Mouse (Mus musculus) embryo, embryonic 9.5 days (tissue): ENCODE results near the gene Cstf1.
A peak's percentile ranks its signal among the peaks of the same experiment; 100 is the strongest.

ENCODE experiments used
- DNase-seq: peaks from one replicate; pipeline ENCODE4 v3.0.0-alpha.2; 2017; ENCODE audit errors: extremely low spot score

The Cstf1 gene

DNA sequence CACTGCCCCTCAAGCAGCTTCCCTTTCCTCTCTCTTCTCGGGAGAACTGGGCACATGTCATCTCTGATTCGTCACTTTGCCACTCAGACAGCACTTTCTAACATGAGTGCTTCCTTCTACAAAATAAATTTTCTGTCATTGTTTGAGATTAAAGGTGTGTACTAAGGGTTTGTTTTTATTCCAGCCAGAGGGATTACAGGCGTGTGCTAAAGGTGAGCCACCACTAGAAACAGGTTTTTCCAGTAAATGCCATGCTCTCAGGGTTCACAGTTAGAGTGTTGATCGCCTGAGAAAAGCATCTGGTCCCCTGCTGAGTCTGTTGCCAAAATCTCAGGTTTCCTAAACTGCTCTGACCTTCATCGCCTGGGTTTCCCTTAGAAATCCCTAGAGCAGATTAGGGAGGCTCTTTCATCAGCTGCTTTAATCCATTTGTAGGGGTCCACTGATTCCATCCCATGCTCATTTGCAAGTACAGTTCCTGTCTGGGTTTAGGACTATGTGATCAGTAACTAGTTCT lies 6.6 kb downstream of the Cstf1 start:
- no peak for DNase-seq

DNA sequence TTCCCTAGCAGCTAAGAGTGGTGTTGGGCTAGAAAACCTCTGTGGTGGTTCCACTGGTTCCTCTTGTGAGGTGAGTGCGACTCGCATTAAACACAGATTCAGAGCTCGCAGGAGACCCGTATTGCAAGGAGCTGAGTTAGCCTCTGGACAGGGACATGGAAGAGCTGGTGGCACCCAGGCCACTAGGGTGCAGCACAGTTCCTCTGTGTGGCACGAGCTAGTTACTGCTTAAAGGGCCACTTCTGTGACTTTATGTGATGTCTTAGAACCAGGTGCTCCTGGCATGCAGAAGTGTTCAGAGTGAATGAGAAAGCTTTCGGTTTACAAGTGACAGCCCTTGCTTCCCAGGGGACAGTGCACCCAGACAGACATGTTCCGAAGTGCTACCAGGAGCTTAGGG lies 7.9 kb downstream of the Cstf1 start:
- no peak for DNase-seq

DNA sequence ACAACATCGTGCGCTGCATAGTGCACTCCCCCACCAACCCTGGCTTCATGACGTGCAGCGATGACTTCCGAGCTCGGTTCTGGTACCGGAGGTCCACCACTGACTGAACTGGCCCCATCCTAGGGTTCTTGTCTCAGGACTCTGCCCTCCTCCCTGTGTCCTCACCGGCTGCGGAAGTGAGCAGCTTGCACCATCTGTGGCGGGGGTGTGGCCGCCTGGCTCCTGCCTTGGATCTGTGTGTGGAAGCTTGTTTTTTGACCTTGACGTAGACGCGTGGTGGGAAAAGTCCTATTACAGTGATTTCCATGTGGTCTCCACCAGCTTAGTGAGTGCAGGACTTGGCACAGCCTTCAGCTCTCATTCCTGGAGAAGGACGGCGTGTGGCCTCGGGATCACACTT lies 10.0 kb downstream of the Cstf1 start:
- DNase-seq: no peak

DNA sequence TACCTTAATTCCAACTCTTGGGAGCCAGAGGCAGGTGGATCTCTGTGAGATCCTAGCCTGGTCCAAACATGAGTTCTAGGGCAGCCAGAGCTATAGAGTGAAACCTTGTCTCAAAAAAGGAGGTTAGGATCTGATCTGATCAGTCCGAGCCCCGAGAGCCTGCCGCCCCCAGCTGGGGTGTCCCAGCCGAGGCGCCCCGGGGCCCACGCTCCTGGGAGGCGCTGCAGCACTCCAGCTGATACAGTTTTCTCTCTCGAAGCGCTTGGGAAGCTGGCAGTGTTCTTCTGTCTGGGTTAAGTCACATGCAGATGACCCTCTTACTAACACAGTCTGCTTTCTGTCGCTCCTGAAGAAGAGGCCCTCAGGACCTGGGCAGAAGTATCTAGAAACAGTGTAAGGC lies 10.9 kb downstream of the Cstf1 start:
- no peak for DNase-seq

DNA sequence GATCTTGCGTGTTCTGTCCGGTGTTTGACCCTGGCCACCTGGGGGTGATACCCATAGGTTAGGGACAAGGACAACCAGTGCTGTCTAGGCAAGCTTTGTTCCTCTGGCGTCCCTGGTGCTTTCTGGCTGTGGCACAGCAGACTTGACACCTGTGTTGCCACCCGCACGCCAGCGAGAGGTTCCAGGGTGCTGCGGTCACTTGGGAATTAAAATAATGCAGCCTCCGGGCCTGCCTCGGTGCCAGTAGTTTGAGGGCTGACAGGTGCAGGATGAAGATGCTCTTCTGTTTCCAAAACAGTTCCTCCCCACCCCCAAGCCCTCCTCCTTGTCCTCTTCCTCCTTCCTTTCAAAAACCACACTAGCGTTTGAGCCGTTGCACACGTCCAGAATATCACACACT lies 11.4 kb downstream of the Cstf1 start:
- no peak for DNase-seq

DNA sequence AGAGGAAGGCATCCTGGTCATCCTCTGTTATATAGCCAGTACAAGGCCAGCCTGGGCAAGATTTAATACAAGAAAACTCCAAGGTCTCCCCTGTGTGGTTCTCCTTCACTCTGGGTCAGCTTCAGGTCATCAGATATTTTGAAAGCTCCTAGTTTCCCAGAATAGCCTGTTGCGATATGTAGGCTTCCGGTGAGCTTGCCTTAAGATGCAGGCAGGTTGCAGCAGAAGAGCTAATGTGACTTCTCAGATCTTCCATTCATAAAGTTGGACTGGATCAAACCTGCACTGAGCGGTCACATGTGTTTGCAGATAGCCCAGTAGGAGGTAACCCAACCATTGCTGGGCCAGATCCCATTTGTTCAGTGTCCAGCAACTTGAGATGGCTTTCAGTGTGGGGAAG lies 14.2 kb downstream of the Cstf1 start:
- DNase-seq: no peak

DNA sequence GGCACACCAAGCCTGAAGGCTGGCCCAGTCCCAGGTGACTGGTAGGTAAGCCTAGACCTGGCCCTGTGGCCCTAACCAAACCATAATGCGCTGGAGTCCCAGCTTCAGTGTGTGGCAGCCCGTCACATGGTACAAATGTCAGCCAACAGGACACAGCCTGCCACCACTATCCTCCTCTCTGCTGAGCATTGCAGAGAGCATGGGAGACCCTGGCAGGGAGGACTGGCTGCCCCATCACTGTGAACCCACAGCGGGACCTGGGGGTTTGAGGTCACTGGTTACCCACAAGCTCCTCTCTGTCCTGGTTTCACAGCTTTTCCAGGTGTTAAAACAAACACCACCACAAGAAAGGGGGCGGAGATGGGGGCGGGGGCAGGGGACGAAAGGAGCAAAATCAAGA lies 19.9 kb downstream of the Cstf1 start:
- DNase-seq: no peak

DNA sequence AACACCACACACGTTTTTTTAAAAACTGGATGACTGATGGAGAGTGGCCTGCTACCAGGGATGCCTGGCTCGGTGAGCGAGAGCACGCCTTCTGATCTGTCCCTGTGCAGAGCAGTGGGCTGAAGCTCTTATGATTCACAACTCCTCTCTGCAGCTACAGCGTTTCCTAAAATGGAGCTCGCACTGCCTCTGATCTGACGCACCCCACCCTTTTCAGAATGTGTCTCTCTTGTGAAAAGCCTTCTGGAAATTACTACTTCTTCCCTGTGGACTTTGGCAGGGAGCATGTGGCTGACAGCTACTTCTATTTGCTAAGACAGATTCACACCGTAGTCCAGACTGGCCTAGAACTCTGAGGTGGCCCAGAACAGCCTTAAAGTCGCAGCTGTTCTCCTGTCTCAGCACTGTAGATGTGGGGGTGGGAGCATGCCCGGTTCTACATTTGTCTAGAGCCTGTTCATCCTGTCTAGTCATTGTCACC lies 21.6 kb downstream of the Cstf1 start:
- DNase-seq: no peak

DNA sequence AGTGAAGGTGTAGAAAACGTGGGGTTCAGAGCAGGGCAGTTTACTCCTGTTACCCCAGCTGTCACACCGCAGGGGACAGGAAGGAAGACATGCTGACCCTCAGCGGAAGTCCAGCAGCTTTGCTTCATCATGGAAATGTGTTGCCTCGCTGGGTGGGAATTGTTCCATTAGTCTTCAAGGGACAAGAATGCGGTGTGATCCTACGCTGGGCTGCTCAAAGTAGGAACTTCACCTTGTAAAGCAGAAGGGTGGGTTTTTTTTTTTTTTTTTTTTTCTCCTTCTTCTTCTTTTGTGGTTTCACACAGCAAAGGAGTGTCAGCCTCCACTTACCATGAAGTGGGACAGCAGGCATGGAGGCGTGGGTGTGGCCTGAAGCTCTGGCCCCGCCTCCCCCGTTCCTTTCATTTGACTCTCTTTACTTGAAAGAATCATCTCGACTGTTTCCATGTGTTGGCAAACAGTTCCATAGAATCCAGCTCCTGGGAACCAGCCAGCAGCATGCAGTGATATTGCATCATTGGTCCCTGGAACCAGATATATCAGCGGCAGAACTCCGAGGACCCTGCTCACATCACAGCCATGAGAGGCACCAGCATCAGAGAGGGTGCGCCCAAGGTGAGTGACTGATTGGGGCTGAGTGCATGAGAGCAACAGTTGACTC lies 23.0 kb downstream of the Cstf1 start, which contains the start of gene Cass4:
Cass4 (plus strand) TSS at position 404 of the 661 bp plus-strand sequence.
- no peak for DNase-seq

DNA sequence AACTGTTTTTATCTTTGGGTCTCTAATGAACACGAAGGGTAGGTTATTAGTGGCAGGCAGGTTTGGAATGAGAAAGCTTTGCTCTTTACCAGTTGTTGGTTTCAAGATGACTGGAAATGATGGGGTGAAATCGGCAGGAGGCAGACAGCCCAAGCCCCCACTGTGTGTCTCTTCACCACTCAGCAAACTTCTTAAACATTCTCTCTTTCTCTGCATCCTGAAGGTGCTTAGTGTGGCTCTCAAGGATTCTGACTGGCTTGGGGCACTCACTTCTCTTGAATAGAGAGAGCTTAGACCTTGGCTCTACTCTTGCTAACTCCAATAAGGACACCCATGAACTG lies 23.5 kb downstream of the Cstf1 start:
- no peak for DNase-seq

DNA sequence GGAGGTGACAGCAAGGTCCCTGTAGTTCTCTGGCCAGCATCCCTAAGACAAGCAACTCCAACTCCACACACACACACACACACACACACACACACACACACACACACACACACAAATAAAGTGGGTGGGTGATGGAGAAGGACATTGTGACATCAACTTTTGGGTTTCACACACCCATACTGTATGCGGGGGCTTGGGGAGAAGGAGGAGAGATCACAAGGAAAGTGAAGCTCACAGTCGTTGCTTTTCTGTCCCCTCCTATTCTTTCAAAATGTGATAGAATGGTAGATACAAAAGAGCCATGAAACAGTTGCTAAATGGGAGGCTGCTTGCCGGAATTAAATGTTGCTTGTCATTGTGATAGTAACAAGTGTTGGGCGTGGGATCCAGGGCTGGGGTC lies 24.2 kb downstream of the Cstf1 start:
- no peak for DNase-seq

DNA sequence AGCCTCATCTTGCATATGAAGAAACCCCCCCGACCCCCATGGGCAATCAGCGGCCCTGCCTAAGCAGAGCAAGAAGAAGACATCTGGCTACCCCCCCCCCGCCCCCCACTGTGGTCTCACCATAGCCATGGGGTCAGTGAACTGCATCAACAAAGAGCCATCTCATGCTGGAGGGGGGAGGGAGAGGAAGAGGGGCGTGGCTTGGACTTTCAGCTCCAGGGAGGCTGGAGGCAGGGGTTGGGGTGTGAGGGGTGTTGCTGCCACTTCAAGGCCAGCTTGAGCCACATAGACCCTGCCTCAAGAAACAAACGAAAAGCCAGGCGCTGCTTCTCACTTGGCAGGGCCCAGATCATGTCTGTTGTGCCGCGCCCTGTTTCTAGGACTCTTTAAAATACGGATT lies 25.5 kb downstream of the Cstf1 start:
- no peak for DNase-seq

DNA sequence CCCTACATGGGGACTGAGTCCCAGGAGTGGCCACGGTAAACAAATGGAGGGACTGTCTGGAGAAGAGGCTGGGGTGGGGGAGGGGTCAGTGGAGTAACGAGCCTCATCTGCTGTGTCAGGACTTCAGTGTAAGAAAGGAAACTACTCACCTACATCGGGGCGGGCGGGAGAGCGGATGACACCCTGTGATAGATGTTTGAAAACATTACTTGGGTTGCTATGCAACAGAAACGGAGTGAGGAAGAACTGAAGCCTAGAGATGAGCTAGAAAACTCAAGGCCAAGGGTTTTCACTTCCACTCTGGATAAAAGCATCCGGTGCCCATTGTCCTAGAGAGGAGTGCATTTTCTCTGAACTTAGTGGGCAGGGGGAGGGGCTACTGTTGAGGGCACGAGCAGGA lies 29.4 kb downstream of the Cstf1 start:
- DNase-seq: no peak

DNA sequence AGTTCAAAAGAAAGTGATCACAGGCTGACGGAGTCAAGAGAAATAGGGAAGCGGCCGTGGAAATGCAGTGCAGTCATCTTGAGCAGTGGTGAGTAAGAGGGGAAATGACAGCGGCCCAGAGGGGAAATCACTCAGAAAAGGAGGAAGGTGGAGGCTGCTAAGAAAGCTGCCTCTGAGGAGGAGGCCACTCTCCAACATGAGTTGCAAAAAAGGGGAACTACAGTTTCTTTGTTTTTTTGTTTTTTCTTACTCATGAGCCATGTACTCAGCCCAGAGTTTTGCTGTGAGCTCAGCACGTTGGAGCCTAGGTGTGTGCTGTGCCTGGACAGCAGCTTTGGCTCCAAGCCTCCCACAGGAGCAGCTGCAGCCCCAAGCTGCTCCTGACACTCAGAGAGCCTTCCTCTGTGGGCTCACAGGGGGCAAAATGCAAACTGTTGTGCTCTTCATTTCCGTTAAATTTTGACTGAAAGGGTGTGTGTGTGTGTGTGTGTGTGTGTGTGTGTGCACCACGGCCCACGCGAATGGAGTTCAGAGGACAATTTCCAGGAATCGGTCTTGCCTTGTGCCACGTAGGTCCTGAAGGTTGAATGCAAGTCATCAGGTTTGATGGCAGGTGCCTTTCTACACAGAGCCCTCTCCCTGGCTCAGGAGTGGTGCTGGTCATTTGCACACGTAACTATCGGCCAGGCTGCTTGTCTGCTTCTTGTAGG lies 30.8 kb downstream of the Cstf1 start:
- DNase-seq: no peak

DNA sequence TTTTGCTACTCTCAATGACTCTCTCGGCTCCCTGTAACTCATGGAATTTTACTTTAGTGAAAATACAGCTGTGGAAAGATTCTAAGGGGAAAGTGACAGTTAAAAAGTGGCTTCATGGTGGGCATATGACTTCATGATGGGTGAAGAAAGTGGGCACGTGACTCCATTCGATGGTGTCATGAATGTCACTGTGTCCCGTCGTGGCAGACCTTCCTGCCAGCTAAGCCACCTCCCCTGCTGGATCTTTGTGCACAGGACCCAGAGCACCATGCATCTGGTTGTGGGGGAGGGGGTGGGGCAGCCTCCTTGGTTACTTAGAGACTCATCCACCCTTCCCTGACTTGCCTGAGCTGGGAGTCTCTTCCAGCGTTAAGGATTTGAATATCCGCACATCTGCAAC lies 33.8 kb downstream of the Cstf1 start:
- DNase-seq: no peak

DNA sequence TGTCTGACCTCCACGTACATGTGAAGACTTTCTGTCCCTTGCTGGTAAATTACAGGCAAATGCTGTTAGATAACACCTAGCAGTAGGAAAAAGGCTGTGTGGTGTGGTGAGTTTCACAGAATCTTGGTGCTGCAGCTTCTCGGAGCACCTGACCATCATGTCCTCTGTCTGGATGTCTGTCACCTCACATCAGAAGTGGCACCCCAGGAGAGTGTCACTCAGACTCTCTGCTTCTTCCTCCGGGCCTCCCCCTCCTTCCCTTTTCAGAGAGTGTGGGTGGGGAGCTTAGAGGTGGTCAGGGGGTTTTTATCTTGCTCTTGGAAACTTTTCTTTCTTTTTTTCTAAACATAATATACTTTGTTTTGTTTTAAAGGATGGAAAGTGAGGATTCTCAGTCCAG lies 34.5 kb downstream of the Cstf1 start:
- no peak for DNase-seq

DNA sequence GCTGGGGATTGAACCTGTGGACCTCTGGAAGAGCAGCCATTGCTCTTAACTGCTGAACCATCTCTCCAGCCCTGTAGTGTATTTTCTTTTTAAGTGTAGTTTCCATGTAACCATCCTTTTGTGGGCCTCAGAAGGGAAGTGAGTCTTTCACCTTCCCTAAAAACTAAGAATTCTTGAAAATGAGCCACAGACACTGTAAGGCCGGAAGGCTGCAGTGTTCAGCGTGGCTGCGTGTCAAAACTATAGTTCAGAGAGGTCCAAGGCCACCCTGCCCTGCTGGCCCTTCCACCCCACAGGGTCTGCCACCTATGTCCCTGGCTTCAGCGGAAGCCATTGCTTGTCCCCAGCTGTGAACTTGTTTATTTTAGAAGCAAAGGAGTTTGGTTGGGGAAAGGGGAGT lies 35.7 kb downstream of the Cstf1 start:
- no peak for DNase-seq

DNA sequence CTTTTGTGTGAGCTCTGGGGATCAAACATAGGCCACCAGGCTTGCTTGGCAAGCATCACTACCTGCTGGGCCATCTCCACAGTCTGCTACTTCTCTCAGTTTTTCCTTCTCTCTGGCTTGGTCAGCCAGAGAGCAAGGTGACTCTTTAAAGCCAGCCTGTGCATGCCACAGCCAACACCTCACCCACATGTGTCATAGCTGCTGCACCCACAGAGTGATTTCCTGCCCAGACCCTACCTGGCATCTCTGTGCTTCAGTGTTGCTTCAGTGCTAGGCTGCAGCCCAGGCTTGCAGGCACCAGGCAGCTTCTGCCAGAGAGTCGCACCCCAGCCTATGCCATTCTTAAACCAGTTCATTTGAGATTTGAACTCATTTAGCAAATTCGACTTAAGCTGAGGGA lies 37.0 kb downstream of the Cstf1 start:
- no peak for DNase-seq

DNA sequence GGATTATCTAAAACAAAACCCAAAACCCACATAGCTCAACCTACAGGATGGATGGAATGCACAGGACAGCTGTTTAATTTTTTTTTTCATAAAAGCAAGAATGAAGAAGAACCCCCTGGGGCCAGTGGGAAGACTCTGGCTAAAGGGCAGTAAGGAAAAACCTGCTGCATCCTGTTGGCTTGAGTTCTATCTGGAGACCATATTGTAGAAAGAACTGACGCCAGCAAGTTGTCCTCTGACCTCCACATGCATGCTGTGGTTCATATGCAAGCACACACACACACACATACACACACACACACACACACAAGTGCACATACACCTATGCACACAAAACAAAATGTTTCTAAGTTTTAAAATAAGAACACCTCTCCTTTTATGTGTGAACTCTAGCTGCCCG lies 40.2 kb downstream of the Cstf1 start:
- DNase-seq: no peak

DNA sequence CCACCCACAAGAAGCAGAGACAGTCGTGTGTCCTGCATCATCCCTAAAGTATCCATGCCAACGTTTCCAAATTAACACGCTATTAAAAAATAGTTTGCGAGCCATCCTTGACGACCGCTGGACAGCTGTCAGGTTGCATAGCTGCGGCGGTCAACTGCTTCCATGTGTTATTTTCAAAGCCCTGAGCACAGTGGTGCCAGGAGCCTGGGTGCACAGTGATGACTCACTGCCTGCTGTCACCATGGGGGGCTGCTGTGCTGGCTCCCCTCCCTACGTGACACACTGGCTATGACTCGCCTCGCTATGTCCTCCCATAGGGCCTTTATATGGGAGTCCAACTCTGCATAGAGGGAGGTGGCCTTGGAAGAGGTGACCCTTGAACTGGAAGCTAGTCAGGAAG lies 40.6 kb downstream of the Cstf1 start:
- no peak for DNase-seq

DNA sequence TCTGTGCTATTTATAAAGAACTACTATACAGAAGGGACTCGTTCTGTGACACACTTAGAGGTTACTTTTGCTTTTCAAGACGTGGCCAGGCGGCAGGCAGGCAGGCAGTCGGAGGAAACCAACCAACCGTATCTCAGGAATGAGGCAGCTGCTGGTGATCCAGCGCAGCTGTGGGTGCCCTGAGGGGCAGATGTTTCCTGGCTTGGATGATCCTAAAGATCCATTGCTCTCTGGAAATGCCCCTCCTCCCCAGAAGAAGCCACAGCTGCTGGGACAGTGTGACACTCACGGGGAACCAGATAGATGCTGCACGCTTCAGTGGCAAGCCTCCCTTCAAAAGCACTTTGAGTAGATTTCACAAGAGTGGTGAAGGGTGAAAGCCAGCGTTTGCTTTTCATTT lies 42.0 kb downstream of the Cstf1 start:
- DNase-seq: peak; percentile 52

DNA sequence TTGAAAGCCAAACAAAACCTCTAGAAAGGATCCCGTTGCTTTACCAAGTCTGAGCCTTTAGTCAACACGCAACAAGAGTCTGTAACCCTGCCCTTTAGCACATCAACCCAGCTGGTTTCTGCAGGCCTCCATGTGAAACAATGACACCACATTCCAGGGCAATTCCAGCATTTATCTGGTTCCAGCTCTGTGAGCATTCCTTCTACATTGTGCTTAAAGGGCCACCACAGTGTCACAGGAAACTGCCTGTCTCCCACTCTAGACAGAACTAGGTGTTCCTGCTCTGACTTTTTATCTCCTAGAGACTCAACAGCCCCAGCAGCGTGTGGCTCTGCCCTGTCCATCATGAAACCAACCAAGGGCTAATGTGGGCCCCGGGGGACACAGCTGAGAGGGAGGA lies 42.8 kb downstream of the Cstf1 start:
- DNase-seq: peak; percentile 34

DNA sequence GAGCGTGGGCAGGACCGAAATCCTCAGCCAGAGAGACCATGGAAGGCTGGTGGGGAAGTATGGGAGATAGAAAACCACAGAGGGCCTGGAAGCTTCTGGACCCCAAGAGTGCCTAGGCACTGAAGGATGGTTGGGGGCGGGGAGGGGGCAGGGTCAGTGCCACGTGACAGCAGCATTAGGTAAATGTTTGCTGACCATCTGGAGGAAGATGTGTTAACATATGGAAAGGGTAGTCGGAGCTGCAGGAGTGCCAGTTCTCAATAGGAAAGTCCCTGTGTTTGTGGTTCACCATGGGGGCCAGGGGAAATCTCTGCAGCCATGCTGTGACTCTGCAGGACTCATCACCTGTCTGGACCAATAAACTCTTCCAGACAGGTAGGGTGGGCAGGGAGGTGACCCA lies 43.4 kb downstream of the Cstf1 start:
- no peak for DNase-seq

DNA sequence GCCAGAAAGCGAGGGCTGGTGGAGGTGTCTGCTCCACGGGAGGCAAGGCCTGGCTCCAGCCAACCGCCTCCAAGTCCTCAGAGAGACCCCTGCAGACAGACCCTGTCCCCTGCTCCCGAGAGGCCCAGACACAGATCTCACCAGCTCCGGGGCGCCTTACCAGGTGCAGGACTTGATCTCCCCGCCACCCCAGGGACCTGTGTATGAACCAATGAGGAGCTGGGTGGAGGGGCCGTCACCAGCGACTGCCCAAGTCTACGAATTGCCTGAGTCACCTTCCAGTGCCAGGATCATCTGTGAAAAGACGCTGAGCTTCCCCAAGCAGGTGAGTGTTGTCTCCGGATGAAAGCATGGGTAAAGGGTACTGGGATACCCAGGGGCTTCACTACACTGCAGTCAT lies 45.7 kb downstream of the Cstf1 start:
- DNase-seq: no peak
